Mouse (Mus musculus): ENCODE results near the gene Ccdc24.
A peak's percentile ranks its signal among the peaks of the same experiment; 100 is the strongest.

Ccdc24 gene

GRCm38 (mm10) chr4:117891738-117892161, 19.4 kb upstream of the Ccdc24 start, which contains the start of gene Dph2:
Dph2 (minus strand) TSS chr4:117892032.
- DNase-seq (ENCODE audit: low read depth, low spot score) = peak; percentile 93

- DNase-seq (ENCODE audit: low read depth, low spot score) = no peak
Observed at GRCm38 (mm10) chr4:117890750-117891149, 18.4 kb upstream of the Ccdc24 start.

GRCm38 (mm10) chr4:117890031-117890430, 17.7 kb upstream of the Ccdc24 start:
- no peak for DNase-seq (ENCODE audit: low read depth, low spot score)

- no peak for DNase-seq (ENCODE audit: low read depth, low spot score)
Observed at GRCm38 (mm10) chr4:117889471-117889870, 17.1 kb upstream of the Ccdc24 start.

- no peak for DNase-seq (ENCODE audit: low read depth, low spot score)
Observed at GRCm38 (mm10) chr4:117887920-117888319, 15.6 kb upstream of the Ccdc24 start.

- DNase-seq (ENCODE audit: low read depth, low spot score) = peak; percentile 93
Observed at GRCm38 (mm10) chr4:117887133-117887532, 14.8 kb upstream of the Ccdc24 start, which contains the start of gene Atp6v0b. Atp6v0b (minus strand) TSS chr4:117887333.

GRCm38 (mm10) chr4:117886644-117887043, 14.3 kb upstream of the Ccdc24 start:
- DNase-seq (ENCODE audit: low read depth, low spot score) = peak; percentile 42

GRCm38 (mm10) chr4:117885994-117886393, 13.6 kb upstream of the Ccdc24 start:
- no peak for DNase-seq (ENCODE audit: low read depth, low spot score)

GRCm38 (mm10) chr4:117885093-117885492, 12.7 kb upstream of the Ccdc24 start:
- no peak for DNase-seq (ENCODE audit: low read depth, low spot score)

- DNase-seq (ENCODE audit: low read depth, low spot score) = no peak
Observed at GRCm38 (mm10) chr4:117884146-117884545, 11.8 kb upstream of the Ccdc24 start.

GRCm38 (mm10) chr4:117882701-117883691, 10.6 kb upstream of the Ccdc24 start, which contains the start of gene B4galt2:
B4galt2 (minus strand) TSS chr4:117883487.
- DNase-seq (ENCODE audit: low read depth, low spot score) = peak; percentile 34

- DNase-seq (ENCODE audit: low read depth, low spot score) = no peak
Observed at GRCm38 (mm10) chr4:117878703-117879102, 6.3 kb upstream of the Ccdc24 start.

- DNase-seq (ENCODE audit: low read depth, low spot score) = no peak
Observed at GRCm38 (mm10) chr4:117878301-117878700, 5.9 kb upstream of the Ccdc24 start.

GRCm38 (mm10) chr4:117873615-117874014, 1.3 kb upstream of the Ccdc24 start:
- DNase-seq (ENCODE audit: low read depth, low spot score) = no peak

GRCm38 (mm10) chr4:117871787-117872186, 570 bp downstream of the Ccdc24 start:
- no peak for DNase-seq (ENCODE audit: low read depth, low spot score)

- no peak for DNase-seq (ENCODE audit: low read depth, low spot score)
Observed at GRCm38 (mm10) chr4:117870437-117870836, 1.9 kb downstream of the Ccdc24 start.

- DNase-seq (ENCODE audit: low read depth, low spot score) = no peak
Observed at GRCm38 (mm10) chr4:117869317-117869716, 3.0 kb downstream of the Ccdc24 start.

GRCm38 (mm10) chr4:117867823-117868222, 4.5 kb downstream of the Ccdc24 start:
- DNase-seq (ENCODE audit: low read depth, low spot score) = peak; percentile 53

- no peak for DNase-seq (ENCODE audit: low read depth, low spot score)
Observed at GRCm38 (mm10) chr4:117867000-117867399, 5.4 kb downstream of the Ccdc24 start.

GRCm38 (mm10) chr4:117866083-117866482, 6.3 kb downstream of the Ccdc24 start:
- no peak for DNase-seq (ENCODE audit: low read depth, low spot score)

GRCm38 (mm10) chr4:117862823-117863222, 9.5 kb downstream of the Ccdc24 start:
- no peak for DNase-seq (ENCODE audit: low read depth, low spot score)

- DNase-seq (ENCODE audit: low read depth, low spot score) = no peak
Observed at GRCm38 (mm10) chr4:117860570-117860969, 11.8 kb downstream of the Ccdc24 start.

- no peak for DNase-seq (ENCODE audit: low read depth, low spot score)
Observed at GRCm38 (mm10) chr4:117858794-117859193, 13.6 kb downstream of the Ccdc24 start.

Data from ES-CJ7 (cell line).